Mouse (Mus musculus) urinary bladder, adult 18-20 months (tissue): ENCODE results near the gene Prdm5.

Source experiments
- DNase-seq, 2 experiments: peaks; one replicate each; pipeline ENCODE4 v3.0.0; 2022; ENCODE audit warnings: low spot score in 2 of 2, mixed read lengths in 2 of 2

The Prdm5 gene

DNA sequence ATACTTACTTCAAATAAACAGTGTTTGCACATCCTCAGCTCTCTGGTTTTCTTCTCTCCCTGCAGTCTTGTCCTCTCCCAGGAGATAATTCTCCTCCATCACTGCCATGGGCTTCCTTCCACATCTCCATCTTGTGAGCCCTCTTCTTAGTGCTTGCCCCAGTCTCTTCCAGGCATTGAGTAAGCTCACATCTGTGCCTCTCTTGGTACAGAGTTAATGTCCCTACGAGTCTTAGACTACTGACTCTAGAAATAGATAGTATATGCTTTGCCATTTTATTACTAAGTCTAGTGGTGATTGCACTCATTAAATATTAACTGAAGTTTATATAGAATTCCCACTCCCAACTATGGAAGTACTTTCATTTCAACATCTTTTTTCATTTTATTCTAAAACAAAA, 154.0 kb downstream of the Prdm5 start:
- DNase-seq, result no peak

DNA sequence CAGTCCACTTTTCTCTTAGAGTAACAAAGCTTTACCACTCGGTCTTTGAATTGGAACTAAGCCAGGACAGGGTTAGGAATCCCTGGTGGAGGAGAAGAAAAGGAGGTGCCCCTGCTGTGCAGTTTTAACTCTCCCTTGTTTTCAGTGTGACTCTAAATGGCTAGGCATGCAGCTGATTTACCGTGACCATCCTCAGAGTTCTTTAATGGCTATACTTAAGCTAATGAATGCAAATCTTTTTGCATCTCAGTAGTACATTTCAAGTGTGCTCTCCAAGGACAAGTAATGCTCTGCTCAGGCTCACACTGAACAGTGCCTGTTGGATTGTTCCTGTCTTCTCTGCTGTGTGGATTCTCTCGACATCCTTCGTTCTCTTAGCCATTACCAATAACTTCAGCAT, 154.4 kb downstream of the Prdm5 start:
- DNase-seq, result no peak

DNA sequence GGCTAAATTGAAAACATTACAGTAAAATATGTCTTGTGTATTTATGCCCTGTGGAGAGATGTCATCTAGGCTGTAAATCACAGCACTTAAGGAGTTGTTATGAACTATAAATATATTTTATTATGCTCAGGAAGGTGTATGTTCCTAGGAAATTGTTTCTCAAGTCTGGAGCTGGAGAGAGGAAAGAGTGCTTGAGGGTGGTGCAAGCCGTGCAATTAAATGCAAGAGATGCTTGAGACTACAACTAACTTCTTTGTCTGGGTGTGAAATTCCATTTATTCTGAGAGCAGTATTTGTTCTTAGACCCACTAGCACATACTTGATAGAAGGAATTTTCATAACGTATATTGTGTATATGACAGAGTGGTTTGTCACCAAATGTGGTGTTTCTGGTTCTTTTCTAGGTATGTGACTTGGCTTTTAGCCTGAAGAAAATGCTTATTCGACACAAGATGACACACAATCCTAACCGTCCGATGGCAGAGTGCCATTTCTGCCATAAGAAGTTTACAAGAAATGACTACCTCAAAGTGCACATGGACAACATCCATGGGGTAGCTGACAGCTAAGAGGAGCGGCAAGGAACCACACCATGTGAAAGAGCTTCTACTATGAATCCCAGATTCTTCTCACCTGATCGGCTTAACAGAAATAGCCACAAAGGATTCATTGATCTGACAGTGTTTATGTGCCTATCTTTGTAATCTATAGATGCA, 156.9 kb downstream of the Prdm5 start:
- DNase-seq, result no peak

DNA sequence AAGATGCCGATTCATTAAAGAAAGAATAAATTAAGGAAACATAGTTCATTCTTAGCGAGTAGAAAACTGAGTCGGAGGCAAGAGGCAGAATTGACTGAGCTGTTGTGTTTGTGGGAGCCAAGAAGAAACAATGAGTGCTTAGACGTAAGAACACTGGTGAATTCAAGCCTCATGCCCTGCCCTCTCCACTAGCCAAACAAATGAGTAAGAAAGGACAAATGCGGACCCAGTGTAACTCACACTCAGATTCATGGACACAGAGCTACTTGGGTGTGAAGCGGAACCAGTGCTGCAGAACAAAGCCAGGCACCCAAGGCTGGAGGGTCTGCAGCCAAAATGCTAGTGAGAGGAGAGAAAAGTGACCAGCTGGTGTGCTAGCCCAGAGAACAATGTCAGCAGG, 171.7 kb downstream of the Prdm5 start:
- DNase-seq, result no peak

DNA sequence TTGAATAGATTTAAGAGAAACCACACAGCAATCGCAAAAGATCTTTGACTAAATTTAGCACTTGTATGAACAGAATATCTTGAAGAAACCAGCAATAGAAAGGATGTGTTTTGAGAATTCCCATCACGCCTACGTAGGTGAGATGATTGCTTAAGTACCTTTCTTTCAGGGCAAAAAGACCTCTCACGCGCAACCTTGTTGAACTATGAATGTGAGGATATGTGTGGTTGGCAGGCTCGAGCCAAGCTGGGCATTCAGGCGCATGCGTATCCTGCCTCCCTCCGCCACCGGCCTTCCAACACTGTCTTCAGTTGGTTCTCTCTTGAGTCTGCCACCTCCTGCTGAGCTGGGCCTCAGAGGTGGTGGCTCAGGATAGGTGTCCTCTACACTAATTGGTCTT, 173.5 kb downstream of the Prdm5 start, which contains the start of gene 4930544G11Rik:
Gene 4930544G11Rik (plus strand): TSS at position 301 of the 400 bp plus-strand sequence.
- DNase-seq, result no peak

DNA sequence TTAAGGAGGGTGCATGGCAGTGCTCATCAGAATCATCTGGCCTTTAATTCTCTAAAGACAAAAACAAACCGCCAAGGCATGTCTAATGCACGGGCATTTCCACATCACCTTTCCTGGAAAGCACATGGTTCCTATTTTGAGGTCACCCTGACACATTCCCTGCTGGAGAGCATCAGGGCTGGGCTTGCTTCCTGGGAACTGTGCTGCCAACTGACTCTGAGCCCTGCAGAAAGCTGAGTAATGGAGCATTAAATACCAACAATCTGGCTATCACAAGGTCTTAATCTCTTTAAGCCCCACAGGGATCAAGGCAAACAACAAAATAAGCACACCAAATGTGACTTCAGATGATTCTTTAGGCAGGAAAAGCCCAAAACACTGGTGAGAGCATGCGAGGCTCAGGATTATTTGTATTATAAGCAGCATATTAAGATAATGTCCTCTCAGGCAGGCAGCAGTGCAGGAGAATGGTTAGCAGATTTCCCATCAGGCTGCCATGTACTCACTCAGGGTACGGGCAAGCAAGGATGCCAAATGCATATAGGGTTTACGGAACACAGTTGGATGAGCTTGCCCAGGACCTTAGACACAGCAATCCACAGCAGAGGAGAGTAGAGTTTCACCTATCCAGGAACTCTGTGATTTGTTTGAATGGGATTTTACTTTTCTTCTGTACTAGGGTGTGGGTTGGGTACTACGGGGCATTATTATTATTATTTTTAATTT, 190.8 kb downstream of the Prdm5 start:
- no peak for DNase-seq

DNA sequence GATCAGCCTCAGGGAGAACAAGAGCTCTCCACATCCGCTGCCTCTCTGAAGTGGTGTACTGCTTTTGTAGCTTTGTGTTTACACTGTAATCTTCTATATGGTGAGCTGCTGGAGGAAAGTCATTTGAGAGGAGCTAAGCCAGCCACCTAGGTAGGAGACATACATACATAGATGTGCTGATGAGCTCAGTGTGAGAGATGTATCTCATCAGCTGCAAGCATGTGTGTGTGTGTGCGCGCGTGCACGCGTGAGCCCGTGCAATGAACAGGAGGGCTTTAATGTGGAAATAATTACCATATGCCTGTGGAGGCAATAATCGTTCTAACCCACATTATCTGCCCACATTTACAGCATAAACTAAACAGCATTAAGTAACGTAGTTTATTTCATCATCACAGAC, 191.6 kb downstream of the Prdm5 start:
- DNase-seq, result no peak
